27 mouse cellular contexts compared by ENCODE assay signal in genomic region chr13:30264765-30265164, GRCm38 (mm10).
DNase-seq lines count a peak whose midpoint lies in the region; ATAC-seq lines count a peak whose summit lies in the region.
"Had no signal": no experiment of that assay in that cellular context is flagged by ENCODE, and none has a peak within 500 bp of the region (broad histone marks: within the 10 kb centered on the region; RNA-seq: fewer than 3 reads in every experiment).

No protein-coding gene starts in this region.

- no peak overlapping the region for H3K27ac ChIP-seq in kidney, embryonic 15.5 days
- H3K27ac ChIP-seq: embryonic facial prominence, embryonic 13.5 days; embryonic facial prominence, embryonic 15.5 days; forebrain, embryonic 10.5 days; forebrain, embryonic 12.5 days had no signal

- H3K36me3 ChIP-seq in kidney, embryonic 15.5 days = no peaks in the 10 kb centered on the region
- H3K36me3 ChIP-seq: embryonic facial prominence, embryonic 13.5 days; embryonic facial prominence, embryonic 15.5 days; forebrain, embryonic 10.5 days; forebrain, embryonic 12.5 days; G1E had no signal

- no peak overlapping the region for H3K9ac ChIP-seq in kidney, embryonic 15.5 days
- H3K9ac ChIP-seq: embryonic facial prominence, embryonic 13.5 days; embryonic facial prominence, embryonic 15.5 days; forebrain, embryonic 12.5 days had no signal

- no peaks in the 10 kb centered on the region for H3K27me3 ChIP-seq in kidney, embryonic 15.5 days
- H3K27me3 ChIP-seq: CH12.LX; embryonic facial prominence, embryonic 13.5 days; embryonic facial prominence, embryonic 15.5 days; forebrain, embryonic 12.5 days had no signal

- 71% methylated on average over 5 of the region's 5 CpGs for WGBS in kidney, embryonic 15.5 days

- no peak for ATAC-seq in kidney, embryonic 15.5 days (replicated peaks; ENCODE audit: low FRiP score)
- ATAC-seq: CD4-positive, CD25-positive, alpha-beta regulatory T cell, adult 4 months; forebrain, embryonic 14.5 days; forebrain, embryonic 16.5 days had no signal

- H3K4me1 ChIP-seq in kidney, embryonic 15.5 days = peaks cover 17% of the 10 kb centered on the region
- H3K4me1 ChIP-seq: embryonic facial prominence, embryonic 13.5 days; forebrain, embryonic 10.5 days; forebrain, embryonic 12.5 days had no signal

- DNase-seq in kidney, adult 18-20 months = no peak
- DNase-seq in retina, adult 2 months (ENCODE audit: low read depth, low spot score) = peak; percentile 58
- no peak for DNase-seq in retina, embryonic 14.5 days (ENCODE audit: low spot score)
- peak; percentile 66 for DNase-seq in retina, postnatal 1 day
- DNase-seq in layer of hippocampus, adult 11-12 months (ENCODE audit: low spot score) = no peak
- DNase-seq in adrenal gland, postnatal 36 days = no peak
- DNase-seq: adrenal gland, adult 2 months; adrenal gland, postnatal 10 days; adrenal gland, postnatal 25 days; B cell, adult 2 months; cerebellum, adult 18-20 months; cerebellum, adult 8-10 months; cerebellum, adult 9-11 months; cerebellum, postnatal 14 days; cerebellum, postnatal 36 days; embryo, embryonic 11 days had no signal

- H3K9me3 ChIP-seq in kidney, embryonic 15.5 days (replicated peaks) = no peaks in the 10 kb centered on the region
- H3K9me3 ChIP-seq: embryonic facial prominence, embryonic 15.5 days; G1E had no signal

- 0 out of 2 replicates have a peak overlapping the region, but pooled peaks have one; percentile 16 for H3K4me2 ChIP-seq in kidney, embryonic 15.5 days
- H3K4me2 ChIP-seq: embryonic facial prominence, embryonic 13.5 days; embryonic facial prominence, embryonic 15.5 days; forebrain, embryonic 12.5 days had no signal

- no peak overlapping the region for H3K4me3 ChIP-seq in kidney, embryonic 15.5 days (replicated peaks)
- H3K4me3 ChIP-seq: embryonic facial prominence, embryonic 13.5 days; embryonic facial prominence, embryonic 15.5 days; erythroblast, embryonic 14.5 days; forebrain, embryonic 10.5 days; forebrain, embryonic 12.5 days had no signal

Comparison
In these comparisons a context has a peak if more than half of its experiments do, and no peak if none do; other contexts are left out.
1. DNase-seq: peak in retina, adult 2 months (single experiment) and retina, postnatal 1 day (single experiment); none in kidney, adult 18-20 months (single experiment), retina, embryonic 14.5 days (single experiment), layer of hippocampus, adult 11-12 months (single experiment) and adrenal gland, postnatal 36 days (0 of 2).